Mouse (Mus musculus) lung, postnatal 0 days (tissue): ENCODE measurements at regions not wholly inside any gene's neighbourhood (a gene's known extent, or its start where the extent isn't known, plus 50 kb on each side); places are given as distances from the start of the nearest gene placed in this dataset.

Source experiments
- ATAC-seq: fragments of 200-750 bp; cut with Nextera tagmentation; 2 replicates; pipeline ENCODE4 v1.8.0; 2017; ENCODE audit warnings: moderate library complexity
- DNase-seq: peaks from one replicate; pipeline ENCODE4 v3.0.0-alpha.2; 2016; ENCODE audit warnings: low spot score
- H3K27ac ChIP-seq: fragments of 300-500 bp; sonication (generic); 2 replicates; pipeline ENCODE4 v1.5.1; 2014; ENCODE audit warnings: antibody characterized with exemption, mild to moderate bottlenecking, low read length, mixed read lengths
- H3K27me3 ChIP-seq: fragments of 300-500 bp; sonication (generic); replicated peaks from 2 replicates; pipeline ENCODE4 v1.6.1; 2014; ENCODE audit warnings: low read length, mixed read lengths; ENCODE audit not compliant: insufficient read depth
- H3K36me3 ChIP-seq: fragments of 300-500 bp; sonication (generic); 2 replicates; pipeline ENCODE4 v1.6.1; 2014; ENCODE audit warnings: low read length, mixed read lengths; ENCODE audit not compliant: insufficient read depth
- H3K4me1 ChIP-seq: fragments of 300-500 bp; sonication (generic); 2 replicates; pipeline ENCODE4 v1.6.1; 2014; ENCODE audit warnings: antibody characterized with exemption, low read depth, low read length, mixed read lengths; ENCODE audit not compliant: insufficient read depth
- H3K4me2 ChIP-seq: fragments of 300-500 bp; sonication (generic); replicated peaks from 2 replicates; pipeline ENCODE4 v1.6.1; 2014; ENCODE audit warnings: low read depth, mild to moderate bottlenecking, low read length, moderate library complexity, mixed read lengths
- H3K4me3 ChIP-seq: fragments of 300-500 bp; sonication (generic); 2 replicates; pipeline ENCODE4 v1.5.1; 2014; ENCODE audit warnings: low read depth, low read length
- H3K9ac ChIP-seq: fragments of 300-500 bp; sonication (generic); replicated peaks from 2 replicates; pipeline ENCODE4 v1.6.1; 2014; ENCODE audit warnings: low read depth, mild to moderate bottlenecking
- H3K9me3 ChIP-seq: fragments of 300-500 bp; sonication (generic); 2 replicates; pipeline ENCODE4 v1.6.1; 2016; ENCODE audit warnings: low read length, mixed read lengths
- CTCF ChIP-seq: IDR thresholded peaks from 2 replicates; pipeline ENCODE4 v1.5.1; 2016; ENCODE audit warnings: antibody characterized with exemption, mild to moderate bottlenecking
- EP300 ChIP-seq: IDR thresholded peaks from 2 replicates; pipeline ENCODE4 v1.6.1; 2016; ENCODE audit warnings: antibody characterized with exemption, mild to moderate bottlenecking, control low read depth
- WGBS: fragments of 180-500 bp; shearing (Covaris S2); extraction: QIAGEN DNeasy Blood & Tissue Kit; methylation state at CpG from one replicate; pipeline ENCODE4 v1.1.7; 2014; 5-methylcytosine and 5-hydroxymethylcytosine counted together

- H3K4me3 ChIP-seq: no peak overlapping the region
- H3K36me3 ChIP-seq: no peaks in the 10 kb centered on the region
- H3K9me3 ChIP-seq: no peaks in the 10 kb centered on the region
- no peak overlapping the region for H3K9ac ChIP-seq
- H3K27ac ChIP-seq: no peak overlapping the region
- H3K4me2 ChIP-seq: no peak overlapping the region
- 35% methylated on average over 1 of the region's 1 CpGs for WGBS
- no peaks in the 10 kb centered on the region for H3K4me1 ChIP-seq
- no peak for ATAC-seq
- no peak for DNase-seq
- H3K27me3 ChIP-seq: no peaks in the 10 kb centered on the region
- TF ChIP-seq CTCF (no peak), EP300 (no peak)
Measured at GRCm38 (mm10) chr8:100796628-100797027, 1380.4 kb upstream of the Cdh8 start.

GRCm38 (mm10) chr8:100793951-100794350 lies 1377.7 kb upstream of the Cdh8 start:
- TF ChIP-seq CTCF (no peak), EP300 (no peak)
- Histone ChIP-seq H3K27ac (no peak overlapping the region), H3K9ac (no peak overlapping the region), H3K4me1 (no peaks in the 10 kb centered on the region), H3K4me2 (no peak overlapping the region), H3K27me3 (no peaks in the 10 kb centered on the region), H3K4me3 (no peak overlapping the region), H3K9me3 (no peaks in the 10 kb centered on the region), H3K36me3 (no peaks in the 10 kb centered on the region)
- 78% methylated on average over 7 of the region's 7 CpGs for WGBS
- ATAC-seq (no peak), DNase-seq (no peak)

- no peak for DNase-seq
- 72% methylated on average over 11 of the region's 11 CpGs for WGBS
Measured at GRCm38 (mm10) chr8:100790592-100791141, 1374.4 kb upstream of the Cdh8 start.

GRCm38 (mm10) chr8:100788132-100788531 lies 1371.9 kb upstream of the Cdh8 start:
- Histone ChIP-seq H3K4me1 (no peaks in the 10 kb centered on the region), H3K4me3 (no peak overlapping the region), H3K4me2 (no peak overlapping the region), H3K27ac (no peak overlapping the region), H3K9me3 (no peaks in the 10 kb centered on the region), H3K27me3 (no peaks in the 10 kb centered on the region), H3K9ac (no peak overlapping the region), H3K36me3 (no peaks in the 10 kb centered on the region)
- WGBS: 69% methylated on average over 6 of the region's 6 CpGs
- TF ChIP-seq EP300: no peak
- DNase-seq: no peak
- no peak for ATAC-seq

More at GRCm38 (mm10) chr8:100790592-100791141, 1374.4 kb upstream of the Cdh8 start:
- H3K27ac ChIP-seq: no peak overlapping the region
- no peak overlapping the region for H3K4me2 ChIP-seq
- TF ChIP-seq CTCF (no peak), EP300 (no peak)
- no peak overlapping the region for H3K4me3 ChIP-seq
- no peaks in the 10 kb centered on the region for H3K9me3 ChIP-seq
- no peaks in the 10 kb centered on the region for H3K36me3 ChIP-seq
- no peak overlapping the region for H3K9ac ChIP-seq
- H3K4me1 ChIP-seq: no peaks in the 10 kb centered on the region
- no peaks in the 10 kb centered on the region for H3K27me3 ChIP-seq
- no peak for ATAC-seq

- Histone ChIP-seq H3K9ac (no peak overlapping the region), H3K36me3 (no peaks in the 10 kb centered on the region), H3K27ac (no peak overlapping the region), H3K9me3 (no peaks in the 10 kb centered on the region), H3K4me1 (no peaks in the 10 kb centered on the region), H3K4me3 (no peak overlapping the region), H3K27me3 (no peaks in the 10 kb centered on the region), H3K4me2 (no peak overlapping the region)
- ATAC-seq (no peak), DNase-seq (peak; percentile 23)
- 23% methylated on average over 9 of the region's 9 CpGs for WGBS
- TF ChIP-seq EP300 (no peak), CTCF (peak; percentile 73)
Measured at GRCm38 (mm10) chr8:100772742-100773370, 1356.6 kb upstream of the Cdh8 start.

GRCm38 (mm10) chr8:100769617-100770016 lies 1353.3 kb upstream of the Cdh8 start:
- no peak overlapping the region for H3K9ac ChIP-seq
- H3K4me3 ChIP-seq: no peak overlapping the region
- ATAC-seq (no peak), DNase-seq (no peak)
- H3K27ac ChIP-seq: no peak overlapping the region
- no peaks in the 10 kb centered on the region for H3K4me1 ChIP-seq
- H3K4me2 ChIP-seq: no peak overlapping the region
- 66% methylated on average over 4 of the region's 4 CpGs for WGBS
- H3K27me3 ChIP-seq: no peaks in the 10 kb centered on the region
- H3K36me3 ChIP-seq: no peaks in the 10 kb centered on the region
- TF ChIP-seq CTCF: no peak
- no peak for TF ChIP-seq EP300
- H3K9me3 ChIP-seq: no peaks in the 10 kb centered on the region

- Histone ChIP-seq H3K9ac (no peak overlapping the region), H3K9me3 (no peaks in the 10 kb centered on the region), H3K36me3 (no peaks in the 10 kb centered on the region), H3K27me3 (no peaks in the 10 kb centered on the region), H3K4me3 (no peak overlapping the region), H3K4me1 (no peaks in the 10 kb centered on the region), H3K27ac (no peak overlapping the region), H3K4me2 (no peak overlapping the region)
- ATAC-seq (no peak), DNase-seq (no peak)
- TF ChIP-seq EP300: no peak
- no peak for TF ChIP-seq CTCF
- 69% methylated on average over 4 of the region's 4 CpGs for WGBS
Measured at GRCm38 (mm10) chr8:100733927-100734326, 1317.7 kb upstream of the Cdh8 start.
